Mouse (Mus musculus) embryo, embryonic 9.5 days (tissue): ENCODE results near the gene Arhgef10l.
"Not testable (repeated sequence)": the region's sequence is repeated elsewhere in the genome, so short reads cannot be mapped to it uniquely, and the experiment has no call there.

Experiments
- DNase-seq: peaks from one replicate; pipeline ENCODE4 v3.0.0-alpha.2; 2017; ENCODE audit errors: extremely low spot score

Gene Arhgef10l

GRCm38 (mm10) chr4:140605790-140606189 lies 60.0 kb downstream of the Arhgef10l start:
- no peak for DNase-seq

- DNase-seq: no peak
These were observed 60.6 kb downstream of the Arhgef10l start for GRCm38 (mm10) chr4:140605247-140605646.

GRCm38 (mm10) chr4:140604541-140604940 lies 61.3 kb downstream of the Arhgef10l start:
- DNase-seq: no peak

GRCm38 (mm10) chr4:140602022-140602421 lies 63.8 kb downstream of the Arhgef10l start:
- no peak for DNase-seq

- no peak for DNase-seq
These were observed 64.7 kb downstream of the Arhgef10l start for GRCm38 (mm10) chr4:140601153-140601552.

- DNase-seq: no peak
These were observed 67.0 kb downstream of the Arhgef10l start for GRCm38 (mm10) chr4:140598846-140599245.

- no peak for DNase-seq
These were observed 67.9 kb downstream of the Arhgef10l start for GRCm38 (mm10) chr4:140597928-140598327.

GRCm38 (mm10) chr4:140597378-140597777 lies 68.4 kb downstream of the Arhgef10l start:
- DNase-seq: no peak

- no peak for DNase-seq
These were observed 71.9 kb downstream of the Arhgef10l start for GRCm38 (mm10) chr4:140593771-140594505.

- no peak for DNase-seq
These were observed 72.6 kb downstream of the Arhgef10l start for GRCm38 (mm10) chr4:140592990-140593770.

- peak; percentile 88 for DNase-seq
These were observed 73.5 kb downstream of the Arhgef10l start for GRCm38 (mm10) chr4:140592217-140592759.

- no peak for DNase-seq
These were observed 79.3 kb downstream of the Arhgef10l start for GRCm38 (mm10) chr4:140586478-140586877.

GRCm38 (mm10) chr4:140584240-140584639 lies 81.6 kb downstream of the Arhgef10l start:
- DNase-seq: no peak

- DNase-seq: no peak
These were observed 83.3 kb downstream of the Arhgef10l start for GRCm38 (mm10) chr4:140582390-140583088.

- no peak for DNase-seq
These were observed 84.0 kb downstream of the Arhgef10l start for GRCm38 (mm10) chr4:140581730-140582389.

GRCm38 (mm10) chr4:140581341-140581729 lies 84.5 kb downstream of the Arhgef10l start:
- DNase-seq: no peak

GRCm38 (mm10) chr4:140580866-140581265 lies 84.9 kb downstream of the Arhgef10l start:
- DNase-seq: no peak

GRCm38 (mm10) chr4:140579576-140579975 lies 86.2 kb downstream of the Arhgef10l start:
- DNase-seq: no peak

- no peak for DNase-seq
These were observed 86.7 kb downstream of the Arhgef10l start for GRCm38 (mm10) chr4:140579149-140579548.

GRCm38 (mm10) chr4:140576628-140577027 lies 89.2 kb downstream of the Arhgef10l start:
- no peak for DNase-seq

GRCm38 (mm10) chr4:140574863-140575262 lies 90.9 kb downstream of the Arhgef10l start:
- not testable (repeated sequence) for DNase-seq

GRCm38 (mm10) chr4:140572376-140572775 lies 93.4 kb downstream of the Arhgef10l start:
- no peak for DNase-seq
